Mouse (Mus musculus): ENCODE results near the gene Fgfr2. TPM values are rescaled to one million over a fixed set of nuclear protein-coding genes. Genes with fewer than 3 reads are reported as not detected.

The Fgfr2 gene
- polyA plus RNA-seq, 1 experiment from 2014 or later = 121 TPM

GRCm38 (mm10) chr7:132576116-132576650, 547.0 kb downstream of the Fgfr2 start, which contains the start of gene Oat:
Oat (minus strand) TSS chr7:132576398.
- Histone ChIP-seq H3K4me2 (replicated peaks) (peak within 1 kb of the TSS; percentile 57), H3K9me3 (no peaks in the 10 kb centered on the region), H3K36me3 (no peaks in the 10 kb centered on the region), H3K4me3 (peak within 1 kb of the TSS; percentile 63), H3K27ac (peak within 1 kb of the TSS; percentile 88), H3K27me3 (no peaks in the 10 kb centered on the region), H3K9ac (peak within 1 kb of the TSS; percentile 57), H3K4me1 (peaks cover 20% of the 10 kb centered on the region)
- under 1% methylated on average over 49 of the region's 49 CpGs for WGBS
- peak; percentile 94 for ATAC-seq (ENCODE audit: insufficient number of reproducible peaks, insufficient read depth, low FRiP score, low TSS enrichment)

GRCm38 (mm10) chr7:132575623-132576022, 547.5 kb downstream of the Fgfr2 start:
- H3K27ac ChIP-seq = peak overlapping the region; percentile 88
- H3K27me3 ChIP-seq = no peaks in the 10 kb centered on the region
- ATAC-seq (ENCODE audit: insufficient number of reproducible peaks, insufficient read depth, low FRiP score, low TSS enrichment) = peak; percentile 87
- under 1% methylated on average over 13 of the region's 13 CpGs for WGBS
- peak overlapping the region; percentile 57 for H3K9ac ChIP-seq
- peaks cover 20% of the 10 kb centered on the region for H3K4me1 ChIP-seq
- H3K4me3 ChIP-seq = peak overlapping the region; percentile 63
- no peaks in the 10 kb centered on the region for H3K9me3 ChIP-seq
- peak overlapping the region; percentile 57 for H3K4me2 ChIP-seq (replicated peaks)
- no peaks in the 10 kb centered on the region for H3K36me3 ChIP-seq

GRCm38 (mm10) chr7:132574646-132575045, 548.5 kb downstream of the Fgfr2 start:
- Histone ChIP-seq H3K4me3 (no peak overlapping the region), H3K9ac (no peak overlapping the region), H3K4me2 (replicated peaks) (no peak overlapping the region; the same call in 1 of the 2 replicates), H3K27ac (no peak overlapping the region), H3K27me3 (no peaks in the 10 kb centered on the region), H3K36me3 (peaks cover 4% of the 10 kb centered on the region; the same call in 1 of the 2 replicates), H3K9me3 (no peaks in the 10 kb centered on the region), H3K4me1 (peaks cover 20% of the 10 kb centered on the region)
- WGBS = 81% methylated on average over 5 of the region's 5 CpGs
- no peak for ATAC-seq (ENCODE audit: insufficient number of reproducible peaks, insufficient read depth, low FRiP score, low TSS enrichment)

- peak overlapping the region; percentile 65; the same call in 1 of the 2 replicates for H3K27ac ChIP-seq
- H3K4me3 ChIP-seq = no peak overlapping the region
- no peak for ATAC-seq (ENCODE audit: insufficient number of reproducible peaks, insufficient read depth, low FRiP score, low TSS enrichment)
- H3K9me3 ChIP-seq = no peaks in the 10 kb centered on the region
- 32% methylated on average over 6 of the region's 6 CpGs for WGBS
- H3K4me2 ChIP-seq (replicated peaks) = no peak overlapping the region
- H3K4me1 ChIP-seq = peaks cover 20% of the 10 kb centered on the region
- no peaks in the 10 kb centered on the region for H3K27me3 ChIP-seq
- peaks cover 16% of the 10 kb centered on the region; the same call in 1 of the 2 replicates for H3K36me3 ChIP-seq
- H3K9ac ChIP-seq = no peak overlapping the region
These were observed 549.9 kb downstream of the Fgfr2 start for GRCm38 (mm10) chr7:132573205-132573604.

GRCm38 (mm10) chr7:132572738-132573137, 550.4 kb downstream of the Fgfr2 start:
- Histone ChIP-seq H3K4me3 (no peak overlapping the region), H3K36me3 (peaks cover 19% of the 10 kb centered on the region; the same call in 1 of the 2 replicates), H3K9me3 (no peaks in the 10 kb centered on the region), H3K9ac (no peak overlapping the region), H3K4me1 (peaks cover 20% of the 10 kb centered on the region), H3K27me3 (no peaks in the 10 kb centered on the region), H3K27ac (peak overlapping the region; percentile 65; the same call in 1 of the 2 replicates), H3K4me2 (replicated peaks) (no peak overlapping the region)
- 72% methylated on average over 3 of the region's 3 CpGs for WGBS
- ATAC-seq (ENCODE audit: insufficient number of reproducible peaks, insufficient read depth, low FRiP score, low TSS enrichment) = no peak

GRCm38 (mm10) chr7:132571481-132571880, 551.7 kb downstream of the Fgfr2 start:
- Histone ChIP-seq H3K36me3 (peaks cover 19% of the 10 kb centered on the region; the same call in 1 of the 2 replicates), H3K4me3 (no peak overlapping the region), H3K27ac (no peak overlapping the region), H3K4me2 (replicated peaks) (no peak overlapping the region), H3K9me3 (no peaks in the 10 kb centered on the region), H3K27me3 (no peaks in the 10 kb centered on the region), H3K9ac (no peak overlapping the region), H3K4me1 (peaks cover 16% of the 10 kb centered on the region)
- ATAC-seq (ENCODE audit: insufficient number of reproducible peaks, insufficient read depth, low FRiP score, low TSS enrichment) = no peak
- 74% methylated on average over 8 of the region's 8 CpGs for WGBS

- 81% methylated on average over 5 of the region's 5 CpGs for WGBS
These were observed 553.1 kb downstream of the Fgfr2 start for GRCm38 (mm10) chr7:132570071-132570470.

GRCm38 (mm10) chr7:132568817-132569216, 554.3 kb downstream of the Fgfr2 start:
- peaks cover 37% of the 10 kb centered on the region for H3K36me3 ChIP-seq
- H3K4me2 ChIP-seq (replicated peaks) = no peak overlapping the region
- no peaks in the 10 kb centered on the region for H3K9me3 ChIP-seq
- ATAC-seq (ENCODE audit: insufficient number of reproducible peaks, insufficient read depth, low FRiP score, low TSS enrichment) = no peak
- no peak overlapping the region for H3K9ac ChIP-seq
- no peak overlapping the region for H3K27ac ChIP-seq
- H3K27me3 ChIP-seq = no peaks in the 10 kb centered on the region
- peaks cover 13% of the 10 kb centered on the region; the same call in 1 of the 2 replicates for H3K4me1 ChIP-seq
- WGBS = 91% methylated on average over 6 of the region's 6 CpGs
- H3K4me3 ChIP-seq = no peak overlapping the region

More at GRCm38 (mm10) chr7:132570071-132570470, 553.1 kb downstream of the Fgfr2 start:
- Histone ChIP-seq H3K4me2 (replicated peaks) (no peak overlapping the region), H3K27me3 (no peaks in the 10 kb centered on the region), H3K4me1 (peaks cover 13% of the 10 kb centered on the region; the same call in 1 of the 2 replicates), H3K9ac (no peak overlapping the region), H3K9me3 (no peaks in the 10 kb centered on the region), H3K27ac (no peak overlapping the region), H3K4me3 (no peak overlapping the region), H3K36me3 (peaks cover 26% of the 10 kb centered on the region)
- ATAC-seq (ENCODE audit: insufficient number of reproducible peaks, insufficient read depth, low FRiP score, low TSS enrichment) = no peak

GRCm38 (mm10) chr7:132565831-132566230, 557.3 kb downstream of the Fgfr2 start:
- H3K9ac ChIP-seq = no peak overlapping the region
- H3K27ac ChIP-seq = no peak overlapping the region
- H3K4me1 ChIP-seq = no peaks in the 10 kb centered on the region
- H3K9me3 ChIP-seq = no peaks in the 10 kb centered on the region
- no peak for ATAC-seq (ENCODE audit: insufficient number of reproducible peaks, insufficient read depth, low FRiP score, low TSS enrichment)
- H3K4me3 ChIP-seq = no peak overlapping the region
- WGBS = 66% methylated on average over 1 of the region's 1 CpGs
- H3K36me3 ChIP-seq = peaks cover 66% of the 10 kb centered on the region
- no peaks in the 10 kb centered on the region for H3K27me3 ChIP-seq
- no peak overlapping the region for H3K4me2 ChIP-seq (replicated peaks)

GRCm38 (mm10) chr7:132559138-132559766, 563.9 kb downstream of the Fgfr2 start:
- Histone ChIP-seq H3K9ac (no peak overlapping the region), H3K27me3 (no peaks in the 10 kb centered on the region), H3K4me2 (replicated peaks) (no peak overlapping the region), H3K4me1 (no peaks in the 10 kb centered on the region), H3K4me3 (no peak overlapping the region), H3K9me3 (no peaks in the 10 kb centered on the region), H3K27ac (no peak overlapping the region), H3K36me3 (peaks cover 56% of the 10 kb centered on the region)
- no peak for ATAC-seq (ENCODE audit: insufficient number of reproducible peaks, insufficient read depth, low FRiP score, low TSS enrichment)
- WGBS = 66% methylated on average over 3 of the region's 3 CpGs

- Histone ChIP-seq H3K4me3 (no peak overlapping the region), H3K4me1 (no peaks in the 10 kb centered on the region), H3K9me3 (no peaks in the 10 kb centered on the region), H3K4me2 (replicated peaks) (no peak overlapping the region), H3K27me3 (no peaks in the 10 kb centered on the region), H3K36me3 (peaks cover 46% of the 10 kb centered on the region), H3K9ac (no peak overlapping the region), H3K27ac (no peak overlapping the region)
- ATAC-seq (ENCODE audit: insufficient number of reproducible peaks, insufficient read depth, low FRiP score, low TSS enrichment) = no peak
- WGBS = 87% methylated on average over 7 of the region's 7 CpGs
These were observed 564.9 kb downstream of the Fgfr2 start for GRCm38 (mm10) chr7:132558141-132558736.

GRCm38 (mm10) chr7:132556575-132556974, 566.6 kb downstream of the Fgfr2 start:
- no peak overlapping the region for H3K4me2 ChIP-seq (replicated peaks)
- H3K4me3 ChIP-seq = no peak overlapping the region
- no peaks in the 10 kb centered on the region for H3K27me3 ChIP-seq
- no peaks in the 10 kb centered on the region for H3K9me3 ChIP-seq
- ATAC-seq (ENCODE audit: insufficient number of reproducible peaks, insufficient read depth, low FRiP score, low TSS enrichment) = no peak
- H3K4me1 ChIP-seq = no peaks in the 10 kb centered on the region
- peaks cover 30% of the 10 kb centered on the region for H3K36me3 ChIP-seq
- no peak overlapping the region for H3K27ac ChIP-seq
- 80% methylated on average over 5 of the region's 5 CpGs for WGBS
- H3K9ac ChIP-seq = no peak overlapping the region

All from embryonic facial prominence, embryonic 12.5 days (tissue).